In the genomic region with DNA sequence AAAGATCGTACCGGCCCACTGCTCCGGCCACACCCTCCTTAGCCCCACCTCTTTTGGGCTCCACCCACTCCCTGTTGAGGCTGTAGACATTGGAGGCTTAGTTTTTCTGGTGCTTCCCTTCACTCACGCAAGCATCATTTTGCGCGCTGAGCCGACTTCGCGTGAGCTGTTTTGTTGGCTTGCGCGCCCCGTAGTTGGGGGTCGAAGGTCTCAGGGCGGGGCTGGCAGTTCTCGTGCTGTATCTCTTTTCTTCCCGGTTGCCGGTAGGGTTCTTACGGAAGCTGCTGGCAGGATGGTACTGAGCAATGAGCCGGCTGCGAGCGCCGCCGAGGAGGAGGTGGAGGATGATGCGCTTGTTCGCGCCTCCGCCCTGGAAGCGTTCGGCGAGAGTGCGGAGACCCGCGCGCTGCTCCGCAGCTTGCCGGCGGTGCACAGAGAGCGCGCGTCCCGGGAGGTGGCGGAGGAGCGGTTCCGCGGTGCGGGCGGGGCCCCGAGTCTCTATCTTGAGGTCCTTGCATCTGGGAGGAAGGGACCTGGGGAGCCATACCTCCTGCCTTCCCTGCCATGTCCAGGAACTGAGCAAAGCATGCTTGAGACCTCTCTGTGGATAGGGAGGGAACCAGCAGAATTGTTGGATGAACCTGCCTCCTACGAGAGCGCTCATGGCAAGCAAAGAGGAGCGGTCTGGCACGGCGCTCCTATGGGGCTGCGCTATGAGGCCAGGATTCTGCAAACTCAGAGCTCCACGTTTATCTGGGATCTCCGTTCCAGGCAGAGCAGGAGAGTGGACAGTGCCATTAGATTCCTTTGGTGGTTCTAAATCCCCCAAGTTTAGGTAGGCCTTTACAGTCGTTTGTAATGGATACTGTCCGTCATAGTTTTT, we compare ENCODE assay signal across 8 mouse cellular contexts. TPM values are rescaled to one million over a fixed set of nuclear protein-coding genes. Genes with fewer than 3 reads are reported as not detected.
DNase-seq lines count a peak whose midpoint lies in the region; ATAC-seq and TF ChIP-seq lines count a peak whose summit lies in the region.

Tbcd (plus strand) TSS at position 197 of the 883 bp plus-strand sequence.

- H3K9ac ChIP-seq in hindbrain, embryonic 13.5 days: peak within 1 kb of the TSS; percentile 85

- peaks cover 28% of the 10 kb centered on the region for H3K4me1 ChIP-seq in hindbrain, embryonic 13.5 days (replicated peaks)

- POLR2A ChIA-PET in Patski (lab: Charles Lee): interaction anchor here (0.6 to 2.2 kb wide), 4 partner anchors 10 to 31 kb away, joined by 3 to 8 read pairs (median 6); partner anchors contain the start of genes Fn3k and Fn3krp

- H3K27me3 ChIP-seq in Patski: peaks cover 6% of the 10 kb centered on the region
- peaks cover 7% of the 10 kb centered on the region; the same call in 1 of the 2 replicates for H3K27me3 ChIP-seq in hindbrain, embryonic 13.5 days

- CTCF ChIA-PET in Patski (lab: Charles Lee): interaction anchor here (1.1 kb wide), 1 partner anchor 17 kb away, joined by 3 read pairs; the partner anchor contains the start of gene Fn3k

- no peak for TF ChIP-seq CTCF in Patski (IDR thresholded peaks at IDR 0.05)

- DNase-seq in Patski (ENCODE audit: low read depth, low spot score): peak; percentile 50
- peak; percentile 97 for DNase-seq in cerebellum, postnatal 14 days
- DNase-seq in frontal cortex, postnatal 14 days (ENCODE audit: low spot score in 2 of 2): peak; percentile 93 to 95
- DNase-seq in layer of hippocampus, postnatal 25 days (ENCODE audit: extremely low spot score in 1 of 2, low spot score in 1 of 2): peak; percentile 95 to 99
- peak; percentile 92 for DNase-seq in lung, postnatal 25 days (ENCODE audit: low spot score)
- DNase-seq in retina, embryonic 14.5 days (ENCODE audit: low spot score): peak; percentile 95
- DNase-seq in thymus, postnatal 4 days: peak; percentile 97

- in situ Hi-C loops in Patski (cut with MboI; ENCODE audit: low pct_unique_long_range_greater_than_20kb): no loop called here

- peak within 1 kb of the TSS; percentile 72 for H3K4me2 ChIP-seq in hindbrain, embryonic 13.5 days

- H3K36me3 ChIP-seq in hindbrain, embryonic 13.5 days: peaks cover 13% of the 10 kb centered on the region

- no peaks in the 10 kb centered on the region for H3K9me3 ChIP-seq in hindbrain, embryonic 13.5 days

- WGBS in hindbrain, embryonic 13.5 days: under 1% methylated on average over 58 of the region's 58 CpGs

- peak within 1 kb of the TSS; percentile 88 for H3K4me3 ChIP-seq in hindbrain, embryonic 13.5 days

- H3K27ac ChIP-seq in hindbrain, embryonic 13.5 days: peak within 1 kb of the TSS; percentile 91

- ATAC-seq in Patski: peak; percentile 92
- ATAC-seq in hindbrain, embryonic 13.5 days (ENCODE audit: low FRiP score): peak; percentile 94

RNA-seq across cellular contexts. Expression of gene Tbcd, which starts in this region (rescaled TPM):
- 57.5 TPM for polyA plus RNA-seq in Patski (2021)
- 58.8 and 59.0 TPM in 2 replicates for polyA plus RNA-seq in hindbrain, embryonic 13.5 days (2015; fragmentation: Nextera tagmentation; extraction: Ambion mirVana)
- total RNA-seq in layer of hippocampus, postnatal 25 days (2021): 10 to 100 TPM; 41.7 to 46.2 TPM

Comparison
In these comparisons a context has a peak if more than half of its experiments do, and no peak if none do; other contexts are left out.
1. Peak in every context shown above with its lines: DNase-seq, ATAC-seq, H3K4me3 ChIP-seq and H3K27ac ChIP-seq.